Mouse (Mus musculus) MEL (cell line): Measurements from ENCODE around the gene Dennd1a. TPM values are rescaled to one million over a fixed set of nuclear protein-coding genes. Genes with fewer than 3 reads are reported as not detected.

Source experiments
- DNase-seq: peaks from one replicate; pipeline ENCODE4 v3.0.0; 2011; ENCODE audit warnings: low read depth, low spot score
- H3K27ac ChIP-seq: 2 replicates; pipeline ENCODE4 v1.5.1; 2012; ENCODE audit warnings: low read depth, mild to moderate bottlenecking, control low read depth, low read length, moderate library complexity; ENCODE audit not compliant: control insufficient read depth
- H3K27me3 ChIP-seq, 2 experiments: fragments of 150-350 bp in 1 of 2; sonication (generic) in 1 of 2; 2 replicates each; pipeline ENCODE4 v1.6.1; 2012; ENCODE audit warnings: low read length in 2 of 2, mild to moderate bottlenecking in 2 of 2, improper control_type of control experiment in 1 of 2, moderate library complexity in 1 of 2; ENCODE audit not compliant: insufficient read depth in 2 of 2, control insufficient read depth in 1 of 2
- H3K36me3 ChIP-seq, 2 experiments: 2 replicates each; pipeline ENCODE4 v1.6.1; 2012 to 2014; ENCODE audit warnings: low read length in 2 of 2, improper control_type of control experiment in 1 of 2, inconsistent platforms in 1 of 2, mild to moderate bottlenecking in 1 of 2; ENCODE audit not compliant: insufficient read depth in 2 of 2, control insufficient read depth in 1 of 2
- H3K4me1 ChIP-seq, 2 experiments: fragments of 150-350 bp in 1 of 2; sonication (generic) in 1 of 2; 2 replicates each; pipeline ENCODE4 v1.6.1; 2012; ENCODE audit warnings: low read length in 2 of 2, improper control_type of control experiment in 1 of 2, mild to moderate bottlenecking in 1 of 2; ENCODE audit not compliant: insufficient read depth in 2 of 2, control insufficient read depth in 1 of 2
- H3K4me3 ChIP-seq, 2 experiments: fragments of 150-350 bp in 1 of 2; sonication (generic) in 1 of 2; 2 replicates each; pipeline ENCODE4 v1.5.1; 2012; ENCODE audit warnings: low read depth in 2 of 2, low read length in 2 of 2, mild to moderate bottlenecking in 2 of 2, moderate library complexity in 2 of 2, control low read depth in 1 of 2, improper control_type of control experiment in 1 of 2; ENCODE audit not compliant: control insufficient read depth in 1 of 2, insufficient read depth in 1 of 2
- H3K79me2 ChIP-seq: 2 replicates; pipeline ENCODE4 v1.6.1; 2012; ENCODE audit warnings: mild to moderate bottlenecking, low read length, moderate library complexity; ENCODE audit not compliant: control insufficient read depth, poor library complexity, insufficient read depth
- H3K9ac ChIP-seq: 2 replicates; pipeline ENCODE4 v1.6.1; 2012; ENCODE audit warnings: low read depth, mild to moderate bottlenecking, control low read depth, low read length, moderate library complexity; ENCODE audit not compliant: control insufficient read depth, poor library complexity, severe bottlenecking
- H3K9me3 ChIP-seq: fragments of 150-350 bp; sonication (generic); replicated peaks from 2 replicates; pipeline ENCODE4 v1.6.1; 2012; ENCODE audit warnings: mild to moderate bottlenecking, low read length, improper control_type of control experiment, moderate library complexity; ENCODE audit not compliant: insufficient read depth
- CHD1 ChIP-seq: IDR thresholded peaks from 2 replicates; pipeline ENCODE4 v1.6.1; 2012; ENCODE audit warnings: low read depth, mild to moderate bottlenecking, inconsistent platforms, low read length, improper control_type of control experiment
- CHD2 ChIP-seq: IDR thresholded peaks from 2 replicates; pipeline ENCODE4 v1.6.1; 2011; ENCODE audit warnings: low read length, improper control_type of control experiment
- CTCF ChIP-seq, 3 experiments: IDR thresholded peaks in 2 of 3; conservative IDR thresholded peaks in 1 of 3; 2 replicates each; pipeline ENCODE4 v1.5.1; 2011 to 2012; ENCODE audit warnings: low read length in 3 of 3, low read depth in 2 of 3, mild to moderate bottlenecking in 2 of 3, improper control_type of control experiment in 1 of 3, inconsistent platforms in 1 of 3, mixed read lengths in 1 of 3, moderate library complexity in 1 of 3; ENCODE audit not compliant: control insufficient read depth in 1 of 3, insufficient read depth in 1 of 3, poor library complexity in 1 of 3, severe bottlenecking in 1 of 3
- ELF1 ChIP-seq: IDR thresholded peaks from 2 replicates; pipeline ENCODE4 v1.6.1; 2014; ENCODE audit warnings: low read depth, mild to moderate bottlenecking, inconsistent platforms, low read length, improper control_type of control experiment, moderate library complexity
- EP300 ChIP-seq, 2 experiments: IDR thresholded peaks; 2 replicates each; pipeline ENCODE4 v1.6.1; 2011; ENCODE audit warnings: improper control_type of control experiment in 2 of 2, low read length in 2 of 2, low read depth in 1 of 2, mild to moderate bottlenecking in 1 of 2
- ETS1 ChIP-seq: IDR thresholded peaks from 2 replicates; pipeline ENCODE4 v1.6.1; 2012; ENCODE audit warnings: low read depth, mild to moderate bottlenecking, inconsistent platforms, low read length, improper control_type of control experiment, moderate library complexity
- GABPA ChIP-seq: IDR thresholded peaks from 2 replicates; pipeline ENCODE4 v1.6.1; 2012; ENCODE audit warnings: low read depth, mild to moderate bottlenecking, inconsistent platforms, low read length, improper control_type of control experiment, moderate library complexity
- JUND ChIP-seq: IDR thresholded peaks from 2 replicates; pipeline ENCODE4 v1.6.1; 2011; ENCODE audit warnings: low read depth, mild to moderate bottlenecking, improper control_type of control experiment, low read length
- MAFK ChIP-seq: IDR thresholded peaks from 2 replicates; pipeline ENCODE4 v1.6.1; 2011; ENCODE audit warnings: low read depth, mild to moderate bottlenecking, low read length, improper control_type of control experiment, borderline replicate concordance
- MAX ChIP-seq: IDR thresholded peaks from 2 replicates; pipeline ENCODE4 v1.6.1; 2011; ENCODE audit warnings: low read length, improper control_type of control experiment
- POLR2A ChIP-seq, 2 experiments: IDR thresholded peaks; 2 replicates each; pipeline ENCODE4 v1.6.1; 2011 to 2012; ENCODE audit warnings: low read length in 2 of 2, mild to moderate bottlenecking in 2 of 2, control low read depth in 1 of 2, improper control_type of control experiment in 1 of 2, low read depth in 1 of 2, moderate library complexity in 1 of 2; ENCODE audit not compliant: control insufficient read depth in 1 of 2, insufficient read depth in 1 of 2, poor library complexity in 1 of 2
- POLR2AphosphoS2 ChIP-seq: IDR thresholded peaks from 2 replicates; pipeline ENCODE4 v1.6.1; 2011; ENCODE audit warnings: low read length, improper control_type of control experiment
- RAD21 ChIP-seq: IDR thresholded peaks from 2 replicates; pipeline ENCODE4 v1.6.1; 2011; ENCODE audit warnings: mild to moderate bottlenecking, low read depth, low read length, improper control_type of control experiment
- RCOR1 ChIP-seq: IDR thresholded peaks from 2 replicates; pipeline ENCODE4 v1.6.1; 2012; ENCODE audit warnings: low read depth, mild to moderate bottlenecking, inconsistent platforms, low read length, improper control_type of control experiment
- SIN3A ChIP-seq: IDR thresholded peaks from 2 replicates; pipeline ENCODE4 v1.6.1; 2012; ENCODE audit warnings: low read length, improper control_type of control experiment, inconsistent platforms
- SMC3 ChIP-seq: IDR thresholded peaks from 2 replicates; pipeline ENCODE4 v1.6.1; 2011; ENCODE audit warnings: low read depth, low read length, improper control_type of control experiment
- TAL1 ChIP-seq: IDR thresholded peaks from 2 replicates; pipeline ENCODE4 v1.6.1; 2012; ENCODE audit warnings: mild to moderate bottlenecking, inconsistent platforms, low read length, moderate library complexity, mixed read lengths
- TBP ChIP-seq: IDR thresholded peaks from 2 replicates; pipeline ENCODE4 v1.8.0; 2011; ENCODE audit warnings: low read depth, low read length, improper control_type of control experiment
- TCF12 ChIP-seq: IDR thresholded peaks from 2 replicates; pipeline ENCODE4 v1.6.1; 2014; ENCODE audit warnings: low read depth, mild to moderate bottlenecking, inconsistent platforms, low read length, improper control_type of control experiment, moderate library complexity
- USF1 ChIP-seq: IDR thresholded peaks from 2 replicates; pipeline ENCODE4 v1.6.1; 2014; ENCODE audit warnings: low read depth, mild to moderate bottlenecking, inconsistent platforms, low read length, improper control_type of control experiment, moderate library complexity
- ZKSCAN1 ChIP-seq: IDR thresholded peaks from 2 replicates; pipeline ENCODE4 v1.6.1; 2012; ENCODE audit warnings: low read depth, mild to moderate bottlenecking, inconsistent platforms, low read length, improper control_type of control experiment, moderate library complexity
- ZMIZ1 ChIP-seq: IDR thresholded peaks from 2 replicates; pipeline ENCODE4 v1.6.1; 2012; ENCODE audit warnings: low read depth, mild to moderate bottlenecking, inconsistent platforms, low read length, improper control_type of control experiment, moderate library complexity
- ZNF384 ChIP-seq: IDR thresholded peaks from 2 replicates; pipeline ENCODE4 v1.6.1; 2012; ENCODE audit warnings: low read depth, mild to moderate bottlenecking, inconsistent platforms, low read length, improper control_type of control experiment
- polyA plus RNA-seq, 2 experiments: library from polyadenylated mRNA; stranded (reverse) in 1 of 2; unstranded in 1 of 2; fragments of >175 nt in 1 of 2; fragments of >200 nt in 1 of 2; gene quantifications; 2 replicates each; pipeline versions ENCODE4 v1.2.1 to v1.2.4; 2012; ENCODE audit warnings: low replicate concordance in 2 of 2, low read depth in 1 of 2; ENCODE audit not compliant: insufficient read length in 2 of 2, insufficient read depth in 1 of 2, missing spikeins in 1 of 2
- total RNA-seq: library from RNA; depleted of rRNA; stranded (reverse); fragments of 300-350 nt; gene quantifications from 2 replicates; pipeline ENCODE4 v1.2.3, GENCODE M21; 2012

Dennd1a gene
- total and polyA plus RNA-seq, 3 experiments: 5.0 to 21.8 TPM; not detected in 1

- H3K27ac ChIP-seq: no peak overlapping the region
- H3K4me1 ChIP-seq: no peaks in the 10 kb centered on the region
- no peaks in the 10 kb centered on the region for H3K27me3 ChIP-seq
- no peaks in the 10 kb centered on the region for H3K36me3 ChIP-seq
- no peaks in the 10 kb centered on the region for H3K9me3 ChIP-seq
- no peak for DNase-seq
- no peak overlapping the region for H3K4me3 ChIP-seq
- TF ChIP-seq JUND (no peak), ZKSCAN1 (no peak), USF1 (no peak), TCF12 (no peak), SIN3A (no peak), RAD21 (no peak), GABPA (no peak), ELF1 (no peak), RCOR1 (no peak), CHD2 (no peak)
- no peak overlapping the region for H3K9ac ChIP-seq
- H3K79me2 ChIP-seq: no peaks in the 10 kb centered on the region
These were observed 498.8 kb downstream of the Dennd1a start for GRCm38 (mm10) chr2:37788176-37788962.

- H3K9me3 ChIP-seq: no peaks in the 10 kb centered on the region
- no peak for DNase-seq
- H3K27ac ChIP-seq: no peak overlapping the region
- no peak for TF ChIP-seq POLR2AphosphoS2
- no peak for TF ChIP-seq TBP
- no peak for TF ChIP-seq ETS1
- TF ChIP-seq ZNF384: no peak
- no peak for TF ChIP-seq TAL1
- TF ChIP-seq MAX: no peak
- no peak for TF ChIP-seq SMC3
- TF ChIP-seq SIN3A: no peak
- TF ChIP-seq ZMIZ1: no peak
- no peak for TF ChIP-seq MAFK
- no peak for TF ChIP-seq POLR2A (IDR thresholded peaks at IDR 0.05; ENCODE audit: control insufficient read depth in 1 of 2, insufficient read depth in 1 of 2, low read depth in 1 of 2, low read length in 2 of 2, poor library complexity in 1 of 2)
- no peak for TF ChIP-seq TCF12
- no peak for TF ChIP-seq JUND
- no peak for TF ChIP-seq EP300 (IDR thresholded peaks at IDR 0.05; ENCODE audit: low read depth in 1 of 2, low read length in 2 of 2)
- no peak for TF ChIP-seq CHD1
- TF ChIP-seq RCOR1: no peak
- no peak for TF ChIP-seq CTCF (IDR thresholded peaks at IDR 0.05 in 2 of 3, conservative IDR thresholded peaks at IDR 0.05 in 1 of 3; ENCODE audit: control insufficient read depth in 1 of 3, insufficient read depth in 1 of 3, low read depth in 2 of 3, low read length in 3 of 3, poor library complexity in 1 of 3, severe bottlenecking in 1 of 3)
- no peaks in the 10 kb centered on the region for H3K79me2 ChIP-seq
- H3K9ac ChIP-seq: no peak overlapping the region
- H3K27me3 ChIP-seq: no peaks in the 10 kb centered on the region
- H3K36me3 ChIP-seq: no peaks in the 10 kb centered on the region
- H3K4me3 ChIP-seq: no peak overlapping the region
- no peaks in the 10 kb centered on the region for H3K4me1 ChIP-seq
These were observed 500.7 kb downstream of the Dennd1a start for GRCm38 (mm10) chr2:37786461-37786860.
